Mouse (Mus musculus): ENCODE results near the gene Hivep3. TPM values are rescaled to one million over a fixed set of nuclear protein-coding genes. Genes with fewer than 3 reads are reported as not detected.

The Hivep3 gene
- total RNA-seq, 4 experiments from 2014 or later, result 7.4 to 11.0 (median 9.2) TPM

Other genes with a start within 250 kb of the Hivep3 start
- 1 to 10 TPM in 1 of 4 experiments, under 1 TPM in 3; 0.38 to 1.1 (median 0.72) TPM for gene Rimkla, start 241.2 kb upstream of the Hivep3 start, total RNA-seq (2022)
- 10 to 100 TPM; 29.3 to 31.3 (median 29.7) TPM for gene Foxj3, start 196.8 kb upstream of the Hivep3 start, total RNA-seq (2022)
- 1 to 10 TPM; 3.6 to 6.7 (median 5.8) TPM for gene Frg2f1, start 194.3 kb upstream of the Hivep3 start, total RNA-seq (2022)
- not detected for gene Guca2a, start 96.1 kb upstream of the Hivep3 start, total RNA-seq (2022)
- under 1 TPM in 2 of 4 experiments, not detected in 2; 0.49 to 0.75 TPM for gene Guca2b, start 74.8 kb upstream of the Hivep3 start, total RNA-seq (2022)